Mouse (Mus musculus) spleen, postnatal 36 days (tissue): ENCODE results near the gene Arrdc4.

Experiments
- DNase-seq, 2 experiments: peaks; one replicate each; pipeline ENCODE4 v3.0.0; 2022; ENCODE audit warnings: low spot score in 2 of 2, mixed read lengths in 1 of 2

The Arrdc4 gene

DNA sequence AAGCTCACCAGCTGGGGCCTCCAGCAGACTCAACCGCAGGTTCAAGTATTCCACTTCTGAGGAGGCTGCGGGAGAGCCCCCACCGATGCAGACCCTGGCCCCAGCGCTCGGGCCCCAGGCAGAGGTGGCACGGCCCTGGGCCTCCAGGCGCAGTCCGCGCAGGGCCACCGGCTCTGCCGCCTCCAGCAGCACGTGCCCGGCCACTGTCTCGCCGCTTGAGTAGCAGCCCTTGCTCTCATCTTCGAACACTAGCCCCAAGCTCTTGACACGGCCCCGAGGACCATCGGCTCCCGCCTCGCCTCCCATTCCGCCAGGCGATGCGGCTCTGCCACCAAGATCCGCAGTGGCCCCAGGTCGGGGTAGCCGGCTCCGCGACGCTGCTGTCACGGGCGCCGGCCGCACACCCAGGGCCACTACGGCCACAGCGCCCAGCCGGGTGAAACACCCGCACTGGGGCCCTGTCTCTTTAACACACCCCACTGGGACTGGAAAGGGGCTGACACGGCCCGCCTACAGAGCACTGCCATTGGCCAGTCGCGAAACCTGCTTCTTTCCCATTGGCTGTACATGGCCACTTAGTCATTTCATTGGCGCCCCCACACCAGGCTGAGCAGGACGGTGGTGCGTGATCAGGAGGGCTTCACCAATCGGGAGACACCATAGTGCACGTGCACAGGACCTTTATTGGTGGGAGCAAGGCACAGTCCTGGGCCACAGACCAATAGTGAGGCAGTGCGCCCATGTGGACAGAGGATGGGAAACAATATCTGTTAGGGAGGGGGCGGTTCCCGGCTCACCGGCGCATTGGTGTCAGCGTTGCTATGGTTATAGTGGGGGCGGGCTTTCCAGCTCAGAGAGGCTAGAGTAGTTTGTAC is at the start of gene Arrdc4:
TSS of gene Arrdc4 (minus strand) at position 481 of the 875 bp plus-strand sequence.
- DNase-seq: peak; percentile 82 to 87

DNA sequence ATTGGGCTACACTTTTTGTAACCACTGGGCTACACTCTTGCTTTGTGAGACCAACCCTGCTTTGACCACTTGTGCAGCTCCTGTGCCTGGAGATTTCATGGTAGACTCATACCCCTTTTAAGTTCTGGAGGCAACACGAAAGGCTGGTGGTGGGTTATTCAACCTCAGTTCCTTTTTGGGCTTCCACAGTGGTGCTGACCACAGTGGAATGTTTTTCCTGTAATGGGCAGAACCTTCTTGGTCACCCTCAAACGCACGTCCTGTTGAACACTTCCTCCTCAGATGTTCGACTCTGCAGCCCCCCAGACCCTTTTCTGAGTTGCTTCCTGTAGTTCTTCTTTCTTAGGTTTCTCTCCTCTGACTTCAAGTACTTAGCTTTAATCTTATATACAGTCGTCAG is 46.5 kb upstream of the Arrdc4 start:
- DNase-seq: no peak

DNA sequence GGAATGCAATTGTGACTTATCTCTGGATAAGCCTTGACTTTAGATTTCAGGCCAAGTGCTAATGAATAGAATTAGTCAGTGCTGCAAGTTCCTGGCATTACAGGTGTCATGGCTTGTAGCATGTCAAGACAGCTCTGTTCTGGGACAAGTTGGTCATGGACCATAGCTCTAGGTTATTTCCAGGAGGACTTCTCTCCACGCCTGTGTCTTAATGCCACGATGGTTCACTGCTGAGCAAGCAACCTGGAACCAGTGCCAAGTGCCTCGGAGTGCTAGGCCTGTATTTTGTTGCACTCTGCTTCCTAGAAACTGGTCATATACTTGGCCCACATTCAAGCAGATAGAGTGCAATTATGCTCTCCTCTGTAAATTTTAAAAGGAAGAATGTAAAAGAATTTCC is 39.7 kb upstream of the Arrdc4 start:
- no peak for DNase-seq

- no peak for DNase-seq
Observed at GRCm38 (mm10) chr7:68771757-68772094, 22.7 kb upstream of the Arrdc4 start.

GRCm38 (mm10) chr7:68770894-68771756 is 22.1 kb upstream of the Arrdc4 start:
- DNase-seq: no peak

GRCm38 (mm10) chr7:68765926-68766325 is 16.9 kb upstream of the Arrdc4 start:
- DNase-seq: no peak

DNA sequence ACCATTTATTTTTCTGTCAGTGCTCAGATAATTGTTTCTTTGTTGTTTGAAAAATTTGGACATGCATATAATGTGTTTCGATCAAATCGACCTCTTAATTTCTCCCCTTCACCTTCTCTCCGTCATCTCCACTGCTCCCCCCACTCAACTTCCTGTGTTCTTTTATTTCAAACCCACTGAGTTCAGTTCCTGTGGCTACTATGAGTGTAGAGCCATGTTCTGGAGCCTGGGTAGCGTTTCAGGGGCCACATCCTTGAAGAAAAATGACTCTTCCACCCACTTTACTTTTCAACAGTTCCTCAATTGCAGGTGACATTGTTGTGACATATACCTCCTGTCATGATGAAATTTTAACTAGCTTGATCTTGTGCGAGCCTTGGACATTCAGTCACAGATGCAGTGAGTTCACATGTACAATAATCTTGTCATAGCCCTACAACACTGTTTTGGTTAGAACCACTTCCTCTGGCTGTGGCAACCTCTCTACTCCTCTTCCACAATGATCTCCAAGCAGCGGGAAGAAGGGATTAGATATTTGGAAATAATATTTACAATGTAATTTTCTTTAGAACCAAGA is 10.2 kb upstream of the Arrdc4 start:
- no peak for DNase-seq

GRCm38 (mm10) chr7:68756656-68757204 is 7.7 kb upstream of the Arrdc4 start:
- DNase-seq: peak in 1 of 2 experiments; percentile 13

GRCm38 (mm10) chr7:68749919-68750318 is 878 bp upstream of the Arrdc4 start:
- no peak for DNase-seq

DNA sequence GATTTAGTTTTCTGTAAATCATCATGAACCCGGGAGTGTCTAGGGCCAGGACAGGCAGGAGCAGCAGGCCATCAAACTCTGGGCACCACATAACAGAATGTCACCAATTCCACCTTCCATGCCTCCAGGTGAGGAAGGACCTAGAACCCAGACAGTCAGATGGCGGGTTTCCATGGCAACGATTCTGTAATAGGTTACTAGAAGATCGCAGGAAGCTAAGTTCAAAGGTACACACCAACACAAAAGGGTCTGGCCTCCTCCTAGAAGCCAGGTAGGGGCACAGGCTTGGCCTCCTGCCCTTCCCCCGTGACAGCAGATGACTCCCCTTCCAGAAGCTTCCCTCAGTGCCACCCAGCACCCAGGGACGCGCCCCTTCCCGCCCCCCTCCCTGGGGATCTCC is 680 bp downstream of the Arrdc4 start:
- DNase-seq: no peak

- no peak for DNase-seq
Observed at GRCm38 (mm10) chr7:68744616-68745015, 4.4 kb downstream of the Arrdc4 start.

DNA sequence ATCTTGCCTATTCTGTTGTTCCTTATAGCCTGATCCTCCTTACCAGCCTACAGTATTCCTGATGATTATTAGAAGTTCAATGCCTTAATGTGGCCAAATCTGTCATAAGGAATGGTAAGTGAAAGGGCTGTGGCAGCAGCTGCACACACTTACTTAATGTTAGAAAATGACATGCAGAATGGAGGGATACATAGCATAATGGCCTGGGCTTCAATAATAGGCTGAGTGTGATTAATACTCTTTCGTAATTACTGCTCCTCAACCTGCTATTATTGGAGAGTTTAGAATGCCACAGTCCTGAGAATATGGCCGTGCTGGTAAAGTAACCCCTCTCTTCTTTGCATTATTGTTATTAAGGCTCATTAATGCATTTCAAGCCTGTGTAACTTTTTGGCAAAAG is 4.8 kb downstream of the Arrdc4 start:
- no peak for DNase-seq

- DNase-seq: no peak
Observed at GRCm38 (mm10) chr7:68740763-68741162, 8.3 kb downstream of the Arrdc4 start.

- no peak for DNase-seq
Observed at GRCm38 (mm10) chr7:68738676-68739399, 10.2 kb downstream of the Arrdc4 start.

DNA sequence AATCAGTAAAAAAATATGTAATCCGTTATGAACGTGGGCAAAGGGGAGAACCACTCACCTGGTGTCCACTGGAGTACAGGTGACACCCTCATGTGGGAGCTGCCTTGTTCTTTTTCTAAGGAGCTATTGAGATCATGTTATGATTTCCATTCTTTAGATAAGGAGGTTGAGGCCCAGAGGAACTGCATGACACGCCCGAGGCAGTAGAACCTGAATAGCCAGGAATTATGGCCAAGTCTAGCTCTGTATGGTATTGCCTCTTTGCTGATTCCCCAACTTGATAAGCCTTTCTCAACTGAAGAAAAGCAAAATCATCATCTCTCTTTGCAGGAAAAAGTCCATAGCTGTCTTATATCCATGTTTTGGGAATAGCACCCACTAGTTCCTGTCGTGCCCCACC is 22.7 kb downstream of the Arrdc4 start:
- no peak for DNase-seq

- no peak for DNase-seq
Observed at GRCm38 (mm10) chr7:68724711-68725110, 24.3 kb downstream of the Arrdc4 start.

GRCm38 (mm10) chr7:68721520-68721919 is 27.5 kb downstream of the Arrdc4 start:
- no peak for DNase-seq

DNA sequence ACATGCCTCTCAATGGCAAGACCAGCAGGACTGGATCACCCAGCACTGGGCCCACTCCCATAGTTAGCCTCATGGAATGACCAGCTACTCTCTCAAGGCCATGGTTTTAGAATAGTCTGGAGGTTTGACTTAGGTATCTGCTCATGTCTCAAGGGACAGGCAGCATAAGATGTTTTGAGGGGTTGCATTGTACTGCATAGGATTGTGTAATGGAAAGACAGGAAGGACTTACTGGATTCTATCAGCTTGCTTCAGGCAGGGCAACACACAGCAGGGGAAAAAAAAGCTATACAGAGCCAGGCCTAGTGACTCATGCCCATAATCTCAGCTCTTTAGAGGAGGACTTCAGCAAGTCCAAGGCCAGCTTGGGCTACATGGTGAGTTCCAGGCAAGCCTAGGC is 31.1 kb downstream of the Arrdc4 start:
- DNase-seq: no peak

DNA sequence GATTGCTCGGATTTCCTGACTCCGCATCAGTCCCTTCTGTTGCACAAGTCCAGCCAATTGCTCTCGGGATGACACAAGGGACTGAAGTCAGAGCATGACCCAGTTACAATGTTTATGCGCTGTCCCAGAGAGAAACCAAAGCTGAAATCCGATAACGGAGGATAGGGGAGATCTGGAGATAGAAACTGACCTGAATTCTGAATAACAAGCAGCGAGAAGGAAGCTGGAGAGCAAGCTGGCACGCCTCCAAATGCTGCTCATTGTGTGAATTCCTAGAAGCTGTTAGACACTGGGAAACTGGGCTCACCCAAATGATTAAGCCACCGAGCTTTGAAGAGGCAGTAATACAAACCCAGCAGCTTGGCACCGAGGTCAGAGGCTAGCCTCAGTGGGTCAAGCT is 31.5 kb downstream of the Arrdc4 start:
- no peak for DNase-seq

GRCm38 (mm10) chr7:68716926-68717325 is 32.1 kb downstream of the Arrdc4 start:
- DNase-seq: no peak

- DNase-seq: no peak
Observed at GRCm38 (mm10) chr7:68712928-68713327, 36.1 kb downstream of the Arrdc4 start.

DNA sequence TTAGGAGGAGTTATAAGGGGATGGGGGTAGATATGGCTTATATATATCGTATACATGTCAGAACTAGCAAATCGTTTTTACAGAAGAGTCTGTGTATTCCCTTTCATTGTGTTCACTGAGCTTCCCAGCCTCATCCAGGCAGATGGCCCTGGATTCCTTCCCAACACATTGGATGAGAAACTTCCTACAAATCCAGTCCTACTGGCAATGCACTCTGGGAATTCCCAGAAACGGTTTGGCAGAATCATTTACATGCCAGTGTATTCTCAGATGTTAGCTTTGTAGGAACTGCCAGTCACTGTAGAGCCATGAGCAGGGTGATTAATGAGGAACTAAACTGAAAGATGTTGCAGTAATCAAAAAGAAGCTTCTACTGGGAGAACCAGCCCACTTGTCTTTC is 36.6 kb downstream of the Arrdc4 start:
- DNase-seq: no peak
